Mouse (Mus musculus) midbrain, embryonic 11.5 days (tissue): Measurements from ENCODE around the gene Man1a. TPM values are rescaled to one million over a fixed set of nuclear protein-coding genes. Genes with fewer than 3 reads are reported as not detected.

ENCODE experiments used
- ATAC-seq: fragments of 200-750 bp; cut with Nextera tagmentation; 2 replicates; pipeline ENCODE4 v1.8.0; 2017; ENCODE audit warnings: moderate TSS enrichment, moderate library complexity; ENCODE audit not compliant: low FRiP score
- DNase-seq: peaks from one replicate; pipeline ENCODE4 v3.0.0; 2015; ENCODE audit warnings: low spot score; ENCODE audit errors: missing footprints
- H3K27ac ChIP-seq: fragments of 300-500 bp; sonication (generic); 2 replicates; pipeline ENCODE4 v1.5.1; 2014; ENCODE audit warnings: low read depth, low read length
- H3K27me3 ChIP-seq: fragments of 300-500 bp; sonication (generic); 2 replicates; pipeline ENCODE4 v1.6.1; 2014; ENCODE audit warnings: mild to moderate bottlenecking, low read length, moderate library complexity, mixed read lengths; ENCODE audit not compliant: control insufficient read depth, insufficient read depth
- H3K36me3 ChIP-seq: fragments of 300-500 bp; sonication (generic); 2 replicates; pipeline ENCODE4 v1.6.1; 2014; ENCODE audit warnings: mild to moderate bottlenecking, low read length, moderate library complexity, mixed read lengths; ENCODE audit not compliant: control insufficient read depth, insufficient read depth
- H3K4me1 ChIP-seq: fragments of 300-500 bp; sonication (generic); 2 replicates; pipeline ENCODE4 v1.6.1; 2014; ENCODE audit warnings: low read length; ENCODE audit not compliant: control insufficient read depth, insufficient read depth
- H3K4me2 ChIP-seq: fragments of 300-500 bp; sonication (generic); 2 replicates; pipeline ENCODE4 v1.6.1; 2014; ENCODE audit warnings: mild to moderate bottlenecking, moderate library complexity
- H3K4me3 ChIP-seq: fragments of 300-500 bp; sonication (generic); 2 replicates; pipeline ENCODE4 v1.5.1; 2014; ENCODE audit warnings: low read depth, low read length
- H3K9ac ChIP-seq: fragments of 300-500 bp; sonication (generic); 2 replicates; pipeline ENCODE4 v1.6.1; 2014; ENCODE audit warnings: low read length
- H3K9me3 ChIP-seq: fragments of 300-500 bp; sonication (generic); 2 replicates; pipeline ENCODE4 v1.6.1; 2016; ENCODE audit warnings: low read length; ENCODE audit not compliant: control insufficient read depth
- WGBS: fragments of 180-500 bp; shearing (Covaris S2); extraction: QIAGEN DNeasy Blood & Tissue Kit; methylation state at CpG from one replicate; pipeline ENCODE4 v1.1.7; 2014; 5-methylcytosine and 5-hydroxymethylcytosine counted together
- polyA plus RNA-seq: library from polyadenylated mRNA; unstranded; fragments of >200 nt; fragmentation: Nextera tagmentation; extraction: Ambion mirVana; gene quantifications from 2 replicates; pipeline ENCODE4 v1.2.1, GENCODE M21; 2014

The Man1a gene
- polyA plus RNA-seq, 1 experiment from 2014 or later, result 1.7 TPM

GRCm38 (mm10) chr10:54013143-54013791, 63.1 kb downstream of the Man1a start:
- no peaks in the 10 kb centered on the region for H3K9me3 ChIP-seq
- H3K27me3 ChIP-seq, result no peaks in the 10 kb centered on the region
- ATAC-seq (no peak), DNase-seq (no peak)
- no peak overlapping the region for H3K4me2 ChIP-seq
- no peak overlapping the region for H3K4me3 ChIP-seq
- WGBS, result 86% methylated on average over 11 of the region's 11 CpGs
- no peaks in the 10 kb centered on the region for H3K4me1 ChIP-seq
- H3K27ac ChIP-seq, result no peak overlapping the region
- H3K9ac ChIP-seq, result no peak overlapping the region
- H3K36me3 ChIP-seq, result no peaks in the 10 kb centered on the region

- Histone ChIP-seq H3K27me3 (no peaks in the 10 kb centered on the region), H3K27ac (no peak overlapping the region), H3K4me3 (no peak overlapping the region), H3K4me1 (no peaks in the 10 kb centered on the region), H3K36me3 (no peaks in the 10 kb centered on the region), H3K9me3 (no peaks in the 10 kb centered on the region), H3K9ac (no peak overlapping the region), H3K4me2 (no peak overlapping the region)
- DNase-seq, result no peak
- no peak for ATAC-seq
- WGBS, result 95% methylated on average over 6 of the region's 6 CpGs
These were observed 67.3 kb downstream of the Man1a start for GRCm38 (mm10) chr10:54009154-54009553.

GRCm38 (mm10) chr10:54006868-54007267, 69.5 kb downstream of the Man1a start:
- no peak for ATAC-seq
- Histone ChIP-seq H3K27me3 (no peaks in the 10 kb centered on the region), H3K27ac (no peak overlapping the region), H3K9me3 (no peaks in the 10 kb centered on the region), H3K4me2 (no peak overlapping the region), H3K4me3 (no peak overlapping the region), H3K9ac (no peak overlapping the region), H3K4me1 (no peaks in the 10 kb centered on the region), H3K36me3 (no peaks in the 10 kb centered on the region)
- no peak for DNase-seq
- WGBS, result 83% methylated on average over 3 of the region's 3 CpGs

DNA sequence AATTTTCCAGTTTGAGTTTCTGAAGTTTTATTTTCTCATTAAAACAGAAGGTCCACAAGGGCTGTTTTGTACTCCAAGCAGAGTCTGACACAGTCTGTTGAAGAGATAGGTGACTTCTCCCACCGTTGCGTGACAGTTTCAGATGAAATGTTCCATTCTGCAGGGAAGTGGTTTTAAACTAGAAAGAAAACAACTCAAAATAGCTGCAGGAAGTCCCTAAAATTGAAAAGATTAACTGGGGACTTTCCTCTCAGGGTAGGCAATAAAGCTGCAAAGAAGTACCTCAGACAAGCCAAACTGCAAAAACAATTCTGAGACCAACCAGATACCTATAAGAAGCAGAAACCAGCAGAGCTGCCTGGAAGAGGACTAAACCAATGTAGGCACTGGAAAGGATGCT, 70.6 kb downstream of the Man1a start:
- Histone ChIP-seq H3K4me1 (no peaks in the 10 kb centered on the region), H3K9ac (no peak overlapping the region), H3K4me3 (no peak overlapping the region), H3K36me3 (no peaks in the 10 kb centered on the region), H3K27ac (no peak overlapping the region), H3K4me2 (no peak overlapping the region), H3K27me3 (no peaks in the 10 kb centered on the region), H3K9me3 (no peaks in the 10 kb centered on the region)
- WGBS, result 92% methylated on average over 2 of the region's 2 CpGs
- ATAC-seq (no peak), DNase-seq (no peak)

- 91% methylated on average over 2 of the region's 2 CpGs for WGBS
- DNase-seq, result no peak
- Histone ChIP-seq H3K9me3 (no peaks in the 10 kb centered on the region), H3K27me3 (no peaks in the 10 kb centered on the region), H3K9ac (no peak overlapping the region), H3K27ac (no peak overlapping the region), H3K4me2 (no peak overlapping the region), H3K36me3 (no peaks in the 10 kb centered on the region), H3K4me3 (no peak overlapping the region), H3K4me1 (no peaks in the 10 kb centered on the region)
- ATAC-seq, result no peak
These were observed 73.5 kb downstream of the Man1a start for GRCm38 (mm10) chr10:54002936-54003335.

DNA sequence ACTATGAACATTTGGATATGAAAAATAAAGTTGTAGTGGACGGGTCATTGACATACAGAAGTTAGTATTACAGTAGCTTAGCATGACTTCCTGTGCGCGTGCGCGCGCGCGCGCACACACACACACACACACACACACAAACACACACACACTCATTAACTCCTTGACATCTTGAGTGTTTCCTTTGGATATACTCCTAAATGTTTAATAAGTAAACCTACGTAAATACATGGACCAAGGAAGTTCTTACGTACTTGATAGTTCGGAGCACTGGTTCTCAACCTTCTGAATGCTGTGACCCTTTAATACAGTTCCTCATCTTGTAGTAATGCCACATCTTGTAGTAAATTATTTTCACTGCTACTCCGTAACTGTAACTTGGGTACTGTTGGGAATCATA, 79.1 kb downstream of the Man1a start:
- H3K27ac ChIP-seq, result no peak overlapping the region
- no peak overlapping the region for H3K9ac ChIP-seq
- H3K4me2 ChIP-seq, result no peak overlapping the region
- no peaks in the 10 kb centered on the region for H3K27me3 ChIP-seq
- DNase-seq, result no peak
- H3K4me1 ChIP-seq, result no peaks in the 10 kb centered on the region
- H3K36me3 ChIP-seq, result no peaks in the 10 kb centered on the region
- 94% methylated on average over 13 of the region's 13 CpGs for WGBS
- no peaks in the 10 kb centered on the region for H3K9me3 ChIP-seq
- H3K4me3 ChIP-seq, result no peak overlapping the region
- ATAC-seq, result no peak

DNA sequence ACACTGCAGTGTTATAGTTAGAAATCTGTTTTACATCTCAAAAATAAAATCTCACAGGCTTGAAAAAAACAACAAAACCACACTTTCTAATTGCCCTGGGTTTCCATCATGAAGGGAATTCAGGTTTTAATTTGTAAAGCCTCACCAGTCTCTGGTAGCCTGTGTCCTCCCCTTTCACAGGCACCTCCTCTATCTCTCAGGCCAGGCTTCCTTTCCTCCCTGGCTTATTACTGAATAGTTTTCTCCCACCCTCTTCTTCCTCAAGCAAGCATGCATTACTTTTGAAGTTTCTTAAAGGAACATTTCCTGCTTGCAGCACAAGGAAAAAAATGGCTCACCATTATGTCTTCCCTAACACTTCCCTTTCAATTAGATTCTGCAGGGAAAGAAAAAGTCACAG, 80.2 kb downstream of the Man1a start:
- Histone ChIP-seq H3K9me3 (no peaks in the 10 kb centered on the region), H3K9ac (no peak overlapping the region), H3K27ac (no peak overlapping the region), H3K36me3 (no peaks in the 10 kb centered on the region), H3K4me3 (no peak overlapping the region), H3K4me1 (no peaks in the 10 kb centered on the region), H3K27me3 (no peaks in the 10 kb centered on the region), H3K4me2 (no peak overlapping the region)
- no peak for ATAC-seq
- no peak for DNase-seq

GRCm38 (mm10) chr10:53994591-53994990, 81.8 kb downstream of the Man1a start:
- no peaks in the 10 kb centered on the region for H3K36me3 ChIP-seq
- H3K9ac ChIP-seq, result no peak overlapping the region
- DNase-seq, result no peak
- no peak overlapping the region for H3K27ac ChIP-seq
- H3K27me3 ChIP-seq, result no peaks in the 10 kb centered on the region
- H3K4me2 ChIP-seq, result no peak overlapping the region
- 100% methylated on average over 3 of the region's 3 CpGs for WGBS
- no peak overlapping the region for H3K4me3 ChIP-seq
- no peak for ATAC-seq
- no peaks in the 10 kb centered on the region for H3K9me3 ChIP-seq
- H3K4me1 ChIP-seq, result no peaks in the 10 kb centered on the region

DNA sequence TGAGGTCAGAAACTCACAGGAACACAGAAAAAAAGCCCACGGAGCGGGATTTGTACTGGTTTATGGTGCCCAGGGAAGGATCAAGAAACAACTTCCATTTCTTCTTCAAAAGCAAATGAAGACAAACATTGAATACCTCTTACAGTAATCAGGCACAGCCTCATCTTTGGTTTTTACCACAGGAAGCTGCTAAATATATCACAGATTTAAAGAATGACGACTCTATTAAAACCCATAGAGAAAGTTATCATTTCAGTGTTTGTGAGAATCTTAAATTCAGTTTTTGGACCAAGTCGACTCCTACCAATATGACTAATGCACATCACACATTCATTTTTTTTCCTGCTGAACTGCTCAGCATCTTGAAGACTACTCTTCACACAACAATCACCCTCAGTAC, 86.0 kb downstream of the Man1a start:
- Histone ChIP-seq H3K4me2 (no peak overlapping the region), H3K4me1 (no peaks in the 10 kb centered on the region), H3K9me3 (no peaks in the 10 kb centered on the region), H3K27me3 (no peaks in the 10 kb centered on the region), H3K4me3 (no peak overlapping the region), H3K27ac (no peak overlapping the region), H3K9ac (no peak overlapping the region), H3K36me3 (no peaks in the 10 kb centered on the region)
- 89% methylated on average over 4 of the region's 4 CpGs for WGBS
- no peak for DNase-seq
- no peak for ATAC-seq
